Mouse (Mus musculus) cerebellum, postnatal 10 days (tissue): ENCODE data around the gene Gm45716.

Experiments
- DNase-seq, 2 experiments: peaks; one replicate each; pipeline ENCODE4 v3.0.0; 2021; ENCODE audit warnings: mixed read lengths in 2 of 2

The Gm45716 gene

GRCm38 (mm10) chr11:90220022-90220645, 32.7 kb downstream of the Gm45716 start:
- no peak for DNase-seq

GRCm38 (mm10) chr11:90220750-90221149, 33.3 kb downstream of the Gm45716 start:
- no peak for DNase-seq

GRCm38 (mm10) chr11:90224914-90225470, 37.5 kb downstream of the Gm45716 start:
- DNase-seq: no peak

GRCm38 (mm10) chr11:90227000-90227922, 39.8 kb downstream of the Gm45716 start:
- DNase-seq: no peak

GRCm38 (mm10) chr11:90228251-90228949, 40.9 kb downstream of the Gm45716 start:
- no peak for DNase-seq

- no peak for DNase-seq
These were observed 42.3 kb downstream of the Gm45716 start for GRCm38 (mm10) chr11:90229800-90230199.

- no peak for DNase-seq
These were observed 43.2 kb downstream of the Gm45716 start for GRCm38 (mm10) chr11:90230671-90231070.

DNA sequence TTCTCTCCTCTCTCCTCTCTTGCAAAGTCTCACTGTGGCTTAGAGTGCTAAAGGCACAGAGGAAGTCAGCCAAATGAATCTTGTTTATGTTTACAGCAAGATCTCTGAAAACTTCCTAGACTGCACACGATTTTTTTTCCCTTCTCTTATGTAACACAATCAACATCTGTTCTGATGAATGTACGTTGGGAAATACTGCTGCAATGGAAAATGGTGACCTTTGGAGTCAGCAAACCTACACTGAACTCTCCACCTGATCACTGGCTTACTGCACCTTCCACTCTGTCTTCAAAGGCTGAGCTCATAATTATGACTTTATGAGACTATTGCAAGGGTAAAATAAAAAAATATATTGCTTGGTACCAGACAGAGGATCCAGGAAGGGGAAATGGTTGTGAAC, 44.1 kb downstream of the Gm45716 start:
- DNase-seq: no peak

- DNase-seq: no peak
These were observed 45.2 kb downstream of the Gm45716 start for GRCm38 (mm10) chr11:90232685-90233084.

DNA sequence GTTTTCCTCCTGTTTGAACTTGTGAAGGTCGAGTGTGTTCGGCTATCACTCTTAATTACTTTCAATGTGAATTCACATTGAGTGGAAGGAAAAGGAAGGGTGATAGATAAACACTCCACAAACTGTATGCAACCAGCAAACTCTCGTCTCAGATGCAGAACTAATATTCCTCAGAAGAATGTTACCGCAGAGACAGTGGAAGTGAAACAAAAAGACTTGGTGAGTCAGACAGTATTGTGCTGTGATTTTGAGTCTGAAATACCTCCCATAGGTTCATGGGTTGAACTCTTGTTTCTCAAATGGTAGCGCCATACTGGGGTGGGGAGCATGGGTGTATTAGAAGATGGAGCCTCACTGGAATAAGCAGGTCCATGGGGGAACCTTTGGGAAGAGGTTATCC, 47.7 kb downstream of the Gm45716 start:
- no peak for DNase-seq

DNA sequence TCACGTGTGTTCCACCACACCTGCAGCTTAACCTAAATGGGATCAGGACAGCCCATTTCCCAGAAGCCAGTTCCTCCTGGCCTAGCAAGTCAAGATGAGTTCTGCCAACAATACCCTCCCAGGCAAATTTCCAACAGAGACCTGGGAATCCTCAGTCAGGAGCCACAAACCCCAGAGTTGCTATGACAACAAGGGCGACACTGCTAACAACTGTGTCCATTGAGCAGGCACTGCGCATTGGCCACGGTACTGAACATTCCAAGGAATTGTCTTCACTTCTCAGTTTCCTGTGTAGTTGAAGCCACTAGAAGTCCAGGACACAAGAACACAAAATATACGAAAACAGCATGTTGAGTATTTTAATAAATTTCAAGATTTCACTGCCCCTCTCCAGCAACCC, 50.1 kb downstream of the Gm45716 start:
- peak in 1 of 2 experiments; percentile 20 for DNase-seq

- no peak for DNase-seq
These were observed 51.2 kb downstream of the Gm45716 start for GRCm38 (mm10) chr11:90238657-90239056.

GRCm38 (mm10) chr11:90240652-90241330, 53.3 kb downstream of the Gm45716 start:
- DNase-seq: no peak

GRCm38 (mm10) chr11:90241874-90242273, 54.4 kb downstream of the Gm45716 start:
- DNase-seq: no peak

DNA sequence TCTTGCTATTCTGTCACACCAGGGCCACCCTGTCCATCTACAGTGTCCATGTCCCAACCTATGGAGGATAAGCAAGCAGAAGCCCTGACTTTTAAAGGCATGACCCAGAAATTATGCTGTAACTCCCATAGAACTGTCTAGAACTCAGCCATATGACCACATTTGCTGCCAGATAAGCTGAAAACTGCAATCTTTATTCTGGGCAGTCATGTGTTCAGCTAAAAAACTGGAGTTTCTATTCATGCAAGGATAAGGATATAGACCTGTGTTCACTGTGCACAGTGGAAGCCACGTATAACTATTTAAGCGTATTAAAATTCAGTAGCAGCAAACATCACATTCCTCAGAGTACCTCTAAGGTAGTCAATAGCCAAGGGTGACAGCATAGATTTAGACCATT, 55.8 kb downstream of the Gm45716 start:
- DNase-seq: no peak

GRCm38 (mm10) chr11:90245630-90246029, 58.1 kb downstream of the Gm45716 start:
- no peak for DNase-seq

DNA sequence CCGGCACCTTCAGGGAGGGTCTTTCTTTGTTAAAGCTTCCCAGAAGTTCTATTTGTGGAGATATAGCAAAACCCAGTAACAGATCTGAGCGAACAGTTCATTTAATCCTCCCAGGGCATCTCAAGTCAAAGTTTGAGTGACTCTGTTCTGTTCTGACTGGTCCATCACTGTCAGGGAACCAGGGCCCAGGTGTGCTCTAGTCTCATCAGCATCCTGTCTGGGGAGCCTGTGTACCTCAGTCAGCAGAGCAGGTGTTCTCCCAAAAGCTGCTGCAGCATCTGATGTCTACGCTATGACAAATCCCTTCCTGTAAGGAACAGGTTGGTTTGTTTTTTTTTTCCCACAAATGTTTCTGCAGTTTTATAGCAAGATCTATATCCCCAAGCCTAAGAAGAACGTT, 59.2 kb downstream of the Gm45716 start:
- no peak for DNase-seq

DNA sequence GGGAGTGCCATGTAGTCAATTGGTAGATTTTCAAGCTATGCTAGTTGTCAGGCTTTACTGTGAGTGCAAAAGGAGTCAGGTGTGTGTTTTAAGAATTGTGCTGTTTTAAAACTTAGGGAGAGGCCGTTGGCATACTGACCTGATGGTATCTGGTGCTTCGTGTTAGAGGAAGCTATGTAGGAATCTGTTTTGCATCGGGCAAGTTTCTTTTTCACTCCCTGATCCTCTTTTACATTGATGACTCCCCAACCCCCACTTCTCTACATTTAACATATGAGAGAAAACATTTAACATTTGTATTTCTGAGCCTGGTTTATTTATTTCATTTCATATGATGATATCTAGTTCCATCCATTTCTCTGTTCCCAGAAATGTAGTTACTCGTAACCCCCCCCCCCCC, 60.3 kb downstream of the Gm45716 start:
- DNase-seq: no peak

DNA sequence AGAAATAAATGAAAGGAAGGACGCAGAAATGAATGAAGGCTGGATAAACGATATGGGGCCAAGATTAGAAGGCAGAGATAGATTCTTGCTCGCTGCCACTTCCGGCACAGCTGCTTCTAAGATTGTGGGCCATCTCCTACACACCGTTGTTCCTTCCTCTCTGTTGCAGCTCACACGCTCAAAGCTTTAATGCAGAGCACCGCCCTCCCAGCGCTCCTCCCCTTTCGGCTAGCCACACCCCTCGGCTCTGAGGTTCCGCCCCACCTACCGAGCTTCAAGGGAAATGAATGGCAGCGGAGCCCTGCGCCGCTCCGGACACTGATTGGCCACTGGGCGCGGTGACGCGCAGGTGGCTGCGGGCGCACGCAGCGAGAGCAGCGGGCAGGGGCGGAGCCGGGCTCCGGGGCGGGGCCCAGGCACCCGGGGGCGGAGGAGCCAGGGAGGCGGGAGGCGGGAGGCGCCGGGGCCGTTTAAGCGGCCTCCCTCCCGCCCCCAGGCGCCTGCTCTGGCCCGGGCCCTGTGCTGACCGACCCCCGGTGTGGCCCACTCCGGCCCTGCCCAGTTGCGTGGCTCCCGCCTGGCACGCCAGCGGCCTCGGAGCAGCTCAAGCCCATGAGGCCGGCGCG, 61.7 kb downstream of the Gm45716 start, which contains the start of gene Mmd:
Gene Mmd, plus strand, starts transcription at position 432 of the 626 bp plus-strand sequence.
- peak; percentile 96 to 98 for DNase-seq

GRCm38 (mm10) chr11:90249701-90250141, 62.2 kb downstream of the Gm45716 start:
- DNase-seq: no peak

DNA sequence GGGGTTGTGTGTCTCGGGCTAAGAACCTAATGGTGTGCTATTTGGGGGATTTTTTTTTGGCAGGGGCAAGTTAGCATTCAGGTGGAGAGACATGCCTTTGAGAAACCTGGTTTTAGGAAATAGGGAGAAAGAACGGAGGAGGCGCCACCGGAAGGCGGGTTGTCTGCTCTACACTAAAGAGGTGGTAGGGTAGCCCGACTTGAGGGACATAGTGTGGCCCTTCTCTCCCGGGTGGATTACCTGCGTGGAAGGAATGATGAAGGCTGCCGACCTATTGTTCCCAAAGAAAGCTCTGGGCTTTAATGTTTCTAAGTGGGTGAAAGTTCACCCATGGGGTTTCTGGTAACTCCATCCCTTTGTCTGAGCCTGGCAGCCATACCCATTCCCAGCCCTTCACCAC, 62.7 kb downstream of the Gm45716 start:
- peak; percentile 15 to 36 for DNase-seq

GRCm38 (mm10) chr11:90250730-90251129, 63.2 kb downstream of the Gm45716 start:
- no peak for DNase-seq
